Mouse (Mus musculus) liver, postnatal 0 days (tissue): ENCODE measurements around the gene Atg13. TPM values are rescaled to one million over a fixed set of nuclear protein-coding genes. Genes with fewer than 3 reads are reported as not detected.
A peak's percentile ranks its signal among the peaks of the same experiment; 100 is the strongest.

Source experiments
- ATAC-seq: fragments of 200-750 bp; cut with Nextera tagmentation; 2 replicates; pipeline ENCODE4 v1.8.0; 2017; ENCODE audit warnings: mild to moderate bottlenecking, moderate library complexity
- DNase-seq: peaks from one replicate; pipeline ENCODE4 v3.0.0-alpha.2; 2016
- H3K27ac ChIP-seq: fragments of 300-500 bp; sonication (generic); 2 replicates; pipeline ENCODE4 v1.5.1; 2014; ENCODE audit warnings: antibody characterized with exemption, moderate library complexity, mild to moderate bottlenecking, low read depth
- H3K27me3 ChIP-seq: fragments of 300-500 bp; sonication (generic); 2 replicates; pipeline ENCODE4 v1.6.1; 2014; ENCODE audit warnings: low read length, control low read depth, mixed read lengths; ENCODE audit not compliant: insufficient read depth
- H3K36me3 ChIP-seq: fragments of 300-500 bp; sonication (generic); replicated peaks from 2 replicates; pipeline ENCODE4 v1.6.1; 2014; ENCODE audit warnings: mild to moderate bottlenecking, control low read depth, low read length, moderate library complexity, mixed read lengths; ENCODE audit not compliant: insufficient read depth
- H3K4me1 ChIP-seq: fragments of 300-500 bp; sonication (generic); 2 replicates; pipeline ENCODE4 v1.6.1; 2014; ENCODE audit warnings: antibody characterized with exemption, mild to moderate bottlenecking, control low read depth; ENCODE audit not compliant: insufficient read depth
- H3K4me2 ChIP-seq: fragments of 300-500 bp; sonication (generic); 2 replicates; pipeline ENCODE4 v1.6.1; 2014; ENCODE audit warnings: low read depth, mild to moderate bottlenecking, low read length, moderate library complexity, mixed read lengths
- H3K4me3 ChIP-seq: fragments of 300-500 bp; sonication (generic); 2 replicates; pipeline ENCODE4 v1.5.1; 2014; ENCODE audit warnings: low read depth, low read length
- H3K9ac ChIP-seq: fragments of 300-500 bp; sonication (generic); replicated peaks from 2 replicates; pipeline ENCODE4 v1.6.1; 2014; ENCODE audit warnings: mild to moderate bottlenecking, moderate library complexity
- H3K9me3 ChIP-seq: fragments of 300-500 bp; sonication (generic); 2 replicates; pipeline ENCODE4 v1.6.1; 2016; ENCODE audit warnings: mild to moderate bottlenecking, control low read depth, low read length, mixed read lengths
- CTCF ChIP-seq: sonication (generic); IDR thresholded peaks from 2 replicates; pipeline ENCODE4 v1.5.1; 2016; ENCODE audit warnings: antibody characterized with exemption, low read depth
- EP300 ChIP-seq: IDR thresholded peaks from 2 replicates; pipeline ENCODE4 v1.6.1; 2016; ENCODE audit warnings: antibody characterized with exemption, low read depth, mild to moderate bottlenecking
- WGBS: fragments of 180-500 bp; shearing (Covaris S2); extraction: QIAGEN DNeasy Blood & Tissue Kit; methylation state at CpG from one replicate; pipeline ENCODE4 v1.1.7; 2014; ENCODE audit not compliant: insufficient replicate concordance; 5-methylcytosine and 5-hydroxymethylcytosine counted together
- polyA plus RNA-seq: library from polyadenylated mRNA; unstranded; fragments of >200 nt; fragmentation: Nextera tagmentation; extraction: Ambion mirVana; gene quantifications from 2 replicates; pipeline ENCODE4 v1.2.1, GENCODE M21; 2015

Atg13 gene
- polyA plus RNA-seq, 1 experiment from 2014 or later: 8.6 TPM

GRCm38 (mm10) chr2:91649152-91649551 lies 61.2 kb downstream of the Atg13 start:
- under 1% methylated on average over 15 of the region's 15 CpGs for WGBS
- peak overlapping the region; percentile 78 for H3K4me3 ChIP-seq
- H3K27ac ChIP-seq: peak overlapping the region; percentile 97
- H3K27me3 ChIP-seq: no peaks in the 10 kb centered on the region
- ATAC-seq: no peak
- DNase-seq: no peak
- peaks cover 30% of the 10 kb centered on the region for H3K4me1 ChIP-seq
- H3K9me3 ChIP-seq: no peaks in the 10 kb centered on the region
- peaks cover 47% of the 10 kb centered on the region for H3K36me3 ChIP-seq
- peak overlapping the region; percentile 99 for H3K4me2 ChIP-seq
- peak overlapping the region; percentile 91 for H3K9ac ChIP-seq
- TF ChIP-seq EP300 (no peak), CTCF (no peak)

- Histone ChIP-seq H3K9ac (no peak overlapping the region), H3K27ac (no peak overlapping the region), H3K27me3 (no peaks in the 10 kb centered on the region), H3K9me3 (no peaks in the 10 kb centered on the region), H3K4me2 (no peak overlapping the region), H3K4me1 (peaks cover 27% of the 10 kb centered on the region), H3K36me3 (peaks cover 42% of the 10 kb centered on the region), H3K4me3 (no peak overlapping the region)
- DNase-seq: peak; percentile 74
- no peak for ATAC-seq
- 9% methylated on average over 1 of the region's 1 CpGs for WGBS
- no peak for TF ChIP-seq EP300
- TF ChIP-seq CTCF: peak; percentile 80
These were observed 63.6 kb downstream of the Atg13 start for GRCm38 (mm10) chr2:91646733-91647132.

GRCm38 (mm10) chr2:91645811-91646210 lies 64.6 kb downstream of the Atg13 start:
- H3K4me2 ChIP-seq: no peak overlapping the region
- no peak overlapping the region; the same call in 1 of the 2 replicates for H3K27ac ChIP-seq
- H3K9me3 ChIP-seq: no peaks in the 10 kb centered on the region
- DNase-seq: no peak
- no peak overlapping the region for H3K9ac ChIP-seq
- peaks cover 42% of the 10 kb centered on the region for H3K36me3 ChIP-seq
- no peak for TF ChIP-seq CTCF
- no peak for TF ChIP-seq EP300
- H3K4me3 ChIP-seq: no peak overlapping the region
- ATAC-seq: no peak
- peaks cover 20% of the 10 kb centered on the region for H3K4me1 ChIP-seq
- no peaks in the 10 kb centered on the region for H3K27me3 ChIP-seq
- WGBS: 73% methylated on average over 11 of the region's 11 CpGs

GRCm38 (mm10) chr2:91645354-91645753 lies 65.0 kb downstream of the Atg13 start:
- H3K27ac ChIP-seq: no peak overlapping the region
- H3K27me3 ChIP-seq: no peaks in the 10 kb centered on the region
- ATAC-seq (no peak), DNase-seq (no peak)
- H3K4me3 ChIP-seq: no peak overlapping the region
- peaks cover 20% of the 10 kb centered on the region for H3K4me1 ChIP-seq
- H3K9me3 ChIP-seq: no peaks in the 10 kb centered on the region
- H3K9ac ChIP-seq: no peak overlapping the region
- WGBS: 94% methylated on average over 13 of the region's 15 CpGs
- peaks cover 42% of the 10 kb centered on the region for H3K36me3 ChIP-seq
- H3K4me2 ChIP-seq: no peak overlapping the region
- TF ChIP-seq CTCF: no peak
- TF ChIP-seq EP300: no peak

- DNase-seq (no peak), ATAC-seq (no peak)
- 90% methylated on average over 11 of the region's 11 CpGs for WGBS
- Histone ChIP-seq H3K27me3 (no peaks in the 10 kb centered on the region), H3K36me3 (peaks cover 42% of the 10 kb centered on the region), H3K4me2 (no peak overlapping the region), H3K9me3 (no peaks in the 10 kb centered on the region), H3K4me3 (no peak overlapping the region), H3K9ac (no peak overlapping the region), H3K27ac (no peak overlapping the region), H3K4me1 (peaks cover 20% of the 10 kb centered on the region)
- TF ChIP-seq EP300: no peak
- no peak for TF ChIP-seq CTCF
These were observed 66.4 kb downstream of the Atg13 start for GRCm38 (mm10) chr2:91644021-91644420.

GRCm38 (mm10) chr2:91642825-91643415 lies 67.5 kb downstream of the Atg13 start:
- H3K27ac ChIP-seq: peak overlapping the region; percentile 39; the same call in 1 of the 2 replicates
- DNase-seq: no peak
- H3K4me2 ChIP-seq: peak overlapping the region; percentile 33; the same call in 1 of the 2 replicates

More at GRCm38 (mm10) chr2:91642825-91643415, 67.5 kb downstream of the Atg13 start:
- H3K9ac ChIP-seq: 0 out of 2 replicates have a peak overlapping the region, but pooled peaks have one; percentile 11
- TF ChIP-seq CTCF (no peak), EP300 (no peak)
- H3K9me3 ChIP-seq: no peaks in the 10 kb centered on the region
- peaks cover 16% of the 10 kb centered on the region for H3K4me1 ChIP-seq
- no peaks in the 10 kb centered on the region for H3K27me3 ChIP-seq
- H3K36me3 ChIP-seq: peaks cover 42% of the 10 kb centered on the region
- H3K4me3 ChIP-seq: no peak overlapping the region
- ATAC-seq: peak; percentile 58
- WGBS: 81% methylated on average over 2 of the region's 2 CpGs
